Mouse (Mus musculus): ENCODE data around the gene Sgta. TPM values are rescaled to one million over a fixed set of nuclear protein-coding genes. Genes with fewer than 3 reads are reported as not detected.
A peak's percentile ranks its signal among the peaks of the same experiment; 100 is the strongest.

Gene Sgta
- polyA plus RNA-seq, 1 experiment, result 222 TPM

DNA sequence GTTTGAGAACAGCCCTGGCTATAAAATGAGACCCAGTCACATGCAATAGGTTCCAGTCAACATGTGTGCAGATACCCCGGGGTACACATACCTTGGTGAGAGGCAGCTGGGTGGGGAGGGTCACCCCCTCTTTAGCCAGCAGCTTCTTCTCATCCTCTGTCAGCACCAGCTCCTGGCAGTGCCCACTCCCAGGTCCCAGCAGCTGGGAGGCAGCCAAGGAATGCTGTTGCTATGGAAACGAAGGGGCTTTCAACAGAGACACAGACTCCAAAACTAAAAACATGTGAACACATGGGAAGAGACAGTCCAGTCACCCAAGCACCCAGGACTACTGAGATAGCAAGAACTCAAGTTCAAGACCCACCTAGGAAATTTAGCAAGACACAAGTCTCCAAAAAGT is 29.2 kb upstream of the Sgta start:
- peaks cover 49% of the 10 kb centered on the region for H3K36me3 ChIP-seq (ENCODE audit: control insufficient read depth, insufficient read depth, low read length)
- TF ChIP-seq POLR2A (IDR thresholded peaks at IDR 0.05; ENCODE audit: low read depth, low read length) (no peak), CTCF (IDR thresholded peaks at IDR 0.05; ENCODE audit: extremely low read depth, insufficient read length, insufficient replicate concordance, low read depth, low read length) (no peak)

DNA sequence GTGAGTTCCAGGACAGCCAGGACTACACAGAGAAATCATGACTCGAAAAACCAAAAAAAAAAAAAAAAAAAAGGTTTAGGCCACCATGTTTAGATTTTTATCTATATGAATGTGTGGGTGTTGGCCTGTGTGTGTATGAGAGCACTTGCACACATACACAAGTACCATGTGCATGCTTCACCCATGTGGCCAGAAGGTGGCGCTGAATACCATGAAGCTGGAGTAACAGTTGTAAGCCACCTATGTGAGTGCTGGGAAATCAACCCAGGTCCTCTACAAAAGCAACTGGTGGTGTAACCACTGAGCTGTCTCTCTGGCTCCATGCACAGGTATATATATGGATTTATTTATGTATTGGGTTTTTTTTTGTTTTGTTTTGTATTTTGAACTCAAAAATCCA is 27.0 kb upstream of the Sgta start:
- H3K4me3 ChIP-seq (ENCODE audit: low read depth, low read length), result no peak overlapping the region
- no peaks in the 10 kb centered on the region for H3K27me3 ChIP-seq (ENCODE audit: control insufficient read depth, insufficient read depth, low read length)
- H3K36me3 ChIP-seq (ENCODE audit: control insufficient read depth, insufficient read depth, low read length), result peaks cover 49% of the 10 kb centered on the region
- H3K4me1 ChIP-seq (ENCODE audit: control insufficient read depth, insufficient read depth, insufficient read length, low read length), result peaks cover 12% of the 10 kb centered on the region
- WGBS, result 52% methylated on average over 2 of the region's 2 CpGs
- TF ChIP-seq CTCF (IDR thresholded peaks at IDR 0.05; ENCODE audit: extremely low read depth, insufficient read length, insufficient replicate concordance, low read depth, low read length) (peak; percentile 41; the same call in 1 of the 2 replicates), POLR2A (IDR thresholded peaks at IDR 0.05; ENCODE audit: low read depth, low read length) (no peak)
- no peak overlapping the region for H3K27ac ChIP-seq (ENCODE audit: insufficient read depth, low read depth, low read length)

More for the DNA sequence above, 29.2 kb upstream of the Sgta start:
- WGBS, result 66% methylated on average over 2 of the region's 2 CpGs
- Histone ChIP-seq H3K27ac (ENCODE audit: insufficient read depth, low read depth, low read length) (no peak overlapping the region), H3K4me3 (ENCODE audit: low read depth, low read length) (peak overlapping the region; percentile 2; the same call in 1 of the 2 replicates), H3K27me3 (ENCODE audit: control insufficient read depth, insufficient read depth, low read length) (no peaks in the 10 kb centered on the region), H3K4me1 (ENCODE audit: control insufficient read depth, insufficient read depth, insufficient read length, low read length) (peaks cover 27% of the 10 kb centered on the region)

GRCm38 (mm10) chr10:81082168-81082960 is 22.4 kb upstream of the Sgta start:
- H3K4me1 ChIP-seq (ENCODE audit: control insufficient read depth, insufficient read depth, insufficient read length, low read length), result peaks cover 2% of the 10 kb centered on the region; the same call in 1 of the 2 replicates
- no peaks in the 10 kb centered on the region for H3K27me3 ChIP-seq (ENCODE audit: control insufficient read depth, insufficient read depth, low read length)
- TF ChIP-seq POLR2A (IDR thresholded peaks at IDR 0.05; ENCODE audit: low read depth, low read length) (peak; percentile 30; the same call in 1 of the 2 replicates), CTCF (IDR thresholded peaks at IDR 0.05; ENCODE audit: extremely low read depth, insufficient read length, insufficient replicate concordance, low read depth, low read length) (peak; percentile 82; the same call in 1 of the 2 replicates)
- WGBS, result 56% methylated on average over 7 of the region's 7 CpGs
- H3K4me3 ChIP-seq (ENCODE audit: low read depth, low read length), result no peak overlapping the region
- peaks cover 21% of the 10 kb centered on the region for H3K36me3 ChIP-seq (ENCODE audit: control insufficient read depth, insufficient read depth, low read length)
- no peak overlapping the region for H3K27ac ChIP-seq (ENCODE audit: insufficient read depth, low read depth, low read length)

DNA sequence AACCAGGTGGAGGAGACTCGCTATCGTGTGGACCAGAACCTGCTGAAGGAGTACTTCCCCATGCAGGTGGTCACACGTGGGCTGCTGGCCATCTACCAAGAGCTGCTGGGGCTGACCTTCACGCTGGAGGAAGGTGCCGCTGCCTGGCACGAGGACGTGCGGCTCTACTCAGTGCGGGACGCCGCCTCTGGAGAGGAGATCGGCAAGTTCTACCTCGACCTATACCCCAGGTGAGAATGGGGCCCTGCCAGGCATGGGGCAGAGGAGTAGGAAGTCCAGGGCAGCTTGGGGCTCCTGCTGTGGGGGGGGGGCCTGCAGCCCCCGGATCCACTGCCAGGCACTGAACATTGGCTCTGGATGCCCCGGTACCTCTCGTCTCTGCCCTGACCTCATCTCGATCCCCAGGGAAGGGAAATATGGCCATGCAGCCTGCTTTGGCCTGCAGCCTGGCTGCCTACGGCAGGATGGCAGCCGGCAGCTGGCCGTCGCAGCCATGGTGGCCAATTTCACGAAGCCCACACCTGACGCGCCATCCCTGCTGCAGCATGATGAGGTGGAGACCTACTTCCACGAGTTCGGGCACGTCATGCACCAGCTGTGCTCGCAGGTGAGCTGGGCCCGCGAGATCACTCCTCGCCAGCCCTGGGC is 20.2 kb upstream of the Sgta start:
- Histone ChIP-seq H3K36me3 (ENCODE audit: control insufficient read depth, insufficient read depth, low read length) (peaks cover 12% of the 10 kb centered on the region; the same call in 1 of the 2 replicates), H3K4me3 (ENCODE audit: low read depth, low read length) (no peak overlapping the region), H3K27ac (ENCODE audit: insufficient read depth, low read depth, low read length) (no peak overlapping the region), H3K27me3 (ENCODE audit: control insufficient read depth, insufficient read depth, low read length) (no peaks in the 10 kb centered on the region), H3K4me1 (ENCODE audit: control insufficient read depth, insufficient read depth, insufficient read length, low read length) (peaks cover 2% of the 10 kb centered on the region; the same call in 1 of the 2 replicates)
- 91% methylated on average over 31 of the region's 31 CpGs for WGBS
- TF ChIP-seq CTCF (IDR thresholded peaks at IDR 0.05; ENCODE audit: extremely low read depth, insufficient read length, insufficient replicate concordance, low read depth, low read length), result no peak
- no peak for TF ChIP-seq POLR2A (IDR thresholded peaks at IDR 0.05; ENCODE audit: low read depth, low read length)

GRCm38 (mm10) chr10:81077916-81078315 is 17.9 kb upstream of the Sgta start:
- H3K4me1 ChIP-seq (ENCODE audit: control insufficient read depth, insufficient read depth, insufficient read length, low read length), result peaks cover 2% of the 10 kb centered on the region; the same call in 1 of the 2 replicates
- WGBS, result 92% methylated on average over 11 of the region's 11 CpGs
- peaks cover 12% of the 10 kb centered on the region; the same call in 1 of the 2 replicates for H3K36me3 ChIP-seq (ENCODE audit: control insufficient read depth, insufficient read depth, low read length)
- no peak for TF ChIP-seq CTCF (IDR thresholded peaks at IDR 0.05; ENCODE audit: extremely low read depth, insufficient read length, insufficient replicate concordance, low read depth, low read length)
- no peak for TF ChIP-seq POLR2A (IDR thresholded peaks at IDR 0.05; ENCODE audit: low read depth, low read length)
- H3K4me3 ChIP-seq (ENCODE audit: low read depth, low read length), result no peak overlapping the region
- no peaks in the 10 kb centered on the region for H3K27me3 ChIP-seq (ENCODE audit: control insufficient read depth, insufficient read depth, low read length)
- H3K27ac ChIP-seq (ENCODE audit: insufficient read depth, low read depth, low read length), result no peak overlapping the region

GRCm38 (mm10) chr10:81076356-81076755 is 16.4 kb upstream of the Sgta start:
- TF ChIP-seq POLR2A (IDR thresholded peaks at IDR 0.05; ENCODE audit: low read depth, low read length) (no peak), CTCF (IDR thresholded peaks at IDR 0.05; ENCODE audit: extremely low read depth, insufficient read length, insufficient replicate concordance, low read depth, low read length) (no peak)
- H3K4me1 ChIP-seq (ENCODE audit: control insufficient read depth, insufficient read depth, insufficient read length, low read length), result no peaks in the 10 kb centered on the region
- WGBS, result 70% methylated on average over 1 of the region's 1 CpGs
- H3K4me3 ChIP-seq (ENCODE audit: low read depth, low read length), result no peak overlapping the region
- no peak overlapping the region for H3K27ac ChIP-seq (ENCODE audit: insufficient read depth, low read depth, low read length)
- H3K27me3 ChIP-seq (ENCODE audit: control insufficient read depth, insufficient read depth, low read length), result no peaks in the 10 kb centered on the region
- peaks cover 11% of the 10 kb centered on the region; the same call in 1 of the 2 replicates for H3K36me3 ChIP-seq (ENCODE audit: control insufficient read depth, insufficient read depth, low read length)

GRCm38 (mm10) chr10:81075734-81076133 is 15.8 kb upstream of the Sgta start:
- Histone ChIP-seq H3K27me3 (ENCODE audit: control insufficient read depth, insufficient read depth, low read length) (no peaks in the 10 kb centered on the region), H3K4me3 (ENCODE audit: low read depth, low read length) (no peak overlapping the region), H3K4me1 (ENCODE audit: control insufficient read depth, insufficient read depth, insufficient read length, low read length) (no peaks in the 10 kb centered on the region; the same call in 1 of the 2 replicates), H3K27ac (ENCODE audit: insufficient read depth, low read depth, low read length) (no peak overlapping the region), H3K36me3 (ENCODE audit: control insufficient read depth, insufficient read depth, low read length) (peaks cover 7% of the 10 kb centered on the region; the same call in 1 of the 2 replicates)
- 83% methylated on average over 8 of the region's 8 CpGs for WGBS
- TF ChIP-seq POLR2A (IDR thresholded peaks at IDR 0.05; ENCODE audit: low read depth, low read length), result no peak
- no peak for TF ChIP-seq CTCF (IDR thresholded peaks at IDR 0.05; ENCODE audit: extremely low read depth, insufficient read length, insufficient replicate concordance, low read depth, low read length)

Data from small intestine, adult 2 months (tissue).